Mouse (Mus musculus) midbrain, embryonic 11.5 days (tissue): Measurements from ENCODE around the gene Marveld1. TPM values are rescaled to one million over a fixed set of nuclear protein-coding genes. Genes with fewer than 3 reads are reported as not detected.

Experiments used
- ATAC-seq: fragments of 200-750 bp; cut with Nextera tagmentation; 2 replicates; pipeline ENCODE4 v1.8.0; 2017; ENCODE audit warnings: moderate TSS enrichment, moderate library complexity; ENCODE audit not compliant: low FRiP score
- DNase-seq: peaks from one replicate; pipeline ENCODE4 v3.0.0; 2015; ENCODE audit warnings: low spot score; ENCODE audit errors: missing footprints
- H3K27ac ChIP-seq: fragments of 300-500 bp; sonication (generic); 2 replicates; pipeline ENCODE4 v1.5.1; 2014; ENCODE audit warnings: low read depth, low read length
- H3K27me3 ChIP-seq: fragments of 300-500 bp; sonication (generic); 2 replicates; pipeline ENCODE4 v1.6.1; 2014; ENCODE audit warnings: mild to moderate bottlenecking, low read length, moderate library complexity, mixed read lengths; ENCODE audit not compliant: control insufficient read depth, insufficient read depth
- H3K36me3 ChIP-seq: fragments of 300-500 bp; sonication (generic); 2 replicates; pipeline ENCODE4 v1.6.1; 2014; ENCODE audit warnings: mild to moderate bottlenecking, low read length, moderate library complexity, mixed read lengths; ENCODE audit not compliant: control insufficient read depth, insufficient read depth
- H3K4me1 ChIP-seq: fragments of 300-500 bp; sonication (generic); 2 replicates; pipeline ENCODE4 v1.6.1; 2014; ENCODE audit warnings: low read length; ENCODE audit not compliant: control insufficient read depth, insufficient read depth
- H3K4me2 ChIP-seq: fragments of 300-500 bp; sonication (generic); 2 replicates; pipeline ENCODE4 v1.6.1; 2014; ENCODE audit warnings: mild to moderate bottlenecking, moderate library complexity
- H3K4me3 ChIP-seq: fragments of 300-500 bp; sonication (generic); 2 replicates; pipeline ENCODE4 v1.5.1; 2014; ENCODE audit warnings: low read depth, low read length
- H3K9ac ChIP-seq: fragments of 300-500 bp; sonication (generic); 2 replicates; pipeline ENCODE4 v1.6.1; 2014; ENCODE audit warnings: low read length
- H3K9me3 ChIP-seq: fragments of 300-500 bp; sonication (generic); 2 replicates; pipeline ENCODE4 v1.6.1; 2016; ENCODE audit warnings: low read length; ENCODE audit not compliant: control insufficient read depth
- WGBS: fragments of 180-500 bp; shearing (Covaris S2); extraction: QIAGEN DNeasy Blood & Tissue Kit; methylation state at CpG from one replicate; pipeline ENCODE4 v1.1.7; 2014; 5-methylcytosine and 5-hydroxymethylcytosine counted together
- polyA plus RNA-seq: library from polyadenylated mRNA; unstranded; fragments of >200 nt; fragmentation: Nextera tagmentation; extraction: Ambion mirVana; gene quantifications from 2 replicates; pipeline ENCODE4 v1.2.1, GENCODE M21; 2014

The Marveld1 gene
- 5.3 and 5.9 TPM in 2 replicates for polyA plus RNA-seq

- whole genome bisulfite sequencing, result under 1% methylated on average over 40 of the region's 57 CpGs
- Histone ChIP-seq H3K9ac (peak within 1 kb of the TSS; percentile 73), H3K9me3 (no peaks in the 10 kb centered on the region), H3K27ac (no peak within 1 kb of the TSS), H3K4me3 (peak within 1 kb of the TSS; percentile 59), H3K36me3 (no peaks in the 10 kb centered on the region), H3K27me3 (peaks cover 28% of the 10 kb centered on the region), H3K4me1 (peaks cover 5% of the 10 kb centered on the region), H3K4me2 (peak within 1 kb of the TSS; percentile 81)
- peak; percentile 92 for DNase-seq
- ATAC-seq, result peak; percentile 42; the same call in 1 of the 2 replicates
Observed at GRCm38 (mm10) chr19:42147170-42147768, at the start of gene Marveld1. Gene Marveld1 (plus strand): TSS chr19:42147400.

- peaks cover 2% of the 10 kb centered on the region; the same call in 1 of the 2 replicates for H3K36me3 ChIP-seq
- H3K9ac ChIP-seq, result no peak overlapping the region
- ATAC-seq, result no peak
- no peaks in the 10 kb centered on the region for H3K27me3 ChIP-seq
- DNase-seq, result no peak
- no peak overlapping the region for H3K4me3 ChIP-seq
- H3K9me3 ChIP-seq, result no peaks in the 10 kb centered on the region
- H3K4me1 ChIP-seq, result no peaks in the 10 kb centered on the region
- H3K27ac ChIP-seq, result no peak overlapping the region
- whole genome bisulfite sequencing, result 94% methylated on average over 3 of the region's 3 CpGs
- no peak overlapping the region for H3K4me2 ChIP-seq
Observed at GRCm38 (mm10) chr19:42099406-42099805, 47.8 kb upstream of the Marveld1 start.

GRCm38 (mm10) chr19:42104681-42105080, 42.5 kb upstream of the Marveld1 start:
- H3K9ac ChIP-seq, result no peak overlapping the region
- H3K36me3 ChIP-seq, result peaks cover 4% of the 10 kb centered on the region; the same call in 1 of the 2 replicates
- DNase-seq, result no peak
- H3K9me3 ChIP-seq, result no peaks in the 10 kb centered on the region
- no peak for ATAC-seq
- H3K4me2 ChIP-seq, result no peak overlapping the region
- no peak overlapping the region for H3K27ac ChIP-seq
- no peaks in the 10 kb centered on the region for H3K4me1 ChIP-seq
- H3K27me3 ChIP-seq, result no peaks in the 10 kb centered on the region
- WGBS, result 89% methylated on average over 9 of the region's 9 CpGs
- H3K4me3 ChIP-seq, result no peak overlapping the region

- Histone ChIP-seq H3K4me1 (no peaks in the 10 kb centered on the region), H3K4me3 (no peak overlapping the region), H3K36me3 (peaks cover 7% of the 10 kb centered on the region; the same call in 1 of the 2 replicates), H3K9ac (no peak overlapping the region), H3K9me3 (no peaks in the 10 kb centered on the region), H3K27ac (no peak overlapping the region), H3K4me2 (no peak overlapping the region), H3K27me3 (no peaks in the 10 kb centered on the region)
- ATAC-seq (no peak), DNase-seq (no peak)
- WGBS, result 87% methylated on average over 4 of the region's 4 CpGs
Observed at GRCm38 (mm10) chr19:42115783-42116335, 31.3 kb upstream of the Marveld1 start.

GRCm38 (mm10) chr19:42118142-42118541, 29.1 kb upstream of the Marveld1 start:
- ATAC-seq, result no peak
- WGBS, result 94% methylated on average over 9 of the region's 9 CpGs
- no peak overlapping the region for H3K4me3 ChIP-seq
- no peak overlapping the region for H3K27ac ChIP-seq
- peaks cover 12% of the 10 kb centered on the region for H3K36me3 ChIP-seq
- DNase-seq, result no peak
- H3K27me3 ChIP-seq, result no peaks in the 10 kb centered on the region
- H3K4me2 ChIP-seq, result no peak overlapping the region
- H3K4me1 ChIP-seq, result no peaks in the 10 kb centered on the region
- no peak overlapping the region for H3K9ac ChIP-seq
- no peaks in the 10 kb centered on the region for H3K9me3 ChIP-seq

- H3K27me3 ChIP-seq, result no peaks in the 10 kb centered on the region
- peaks cover 12% of the 10 kb centered on the region for H3K36me3 ChIP-seq
- no peak for ATAC-seq
- no peaks in the 10 kb centered on the region for H3K9me3 ChIP-seq
- no peak overlapping the region for H3K9ac ChIP-seq
- 88% methylated on average over 5 of the region's 5 CpGs for WGBS
- no peaks in the 10 kb centered on the region for H3K4me1 ChIP-seq
- H3K27ac ChIP-seq, result no peak overlapping the region
- no peak overlapping the region for H3K4me3 ChIP-seq
- H3K4me2 ChIP-seq, result no peak overlapping the region
- no peak for DNase-seq
Observed at GRCm38 (mm10) chr19:42118596-42118995, 28.6 kb upstream of the Marveld1 start.

GRCm38 (mm10) chr19:42120451-42120850, 26.7 kb upstream of the Marveld1 start:
- DNase-seq (no peak), ATAC-seq (no peak)
- no peak overlapping the region for H3K4me2 ChIP-seq
- no peaks in the 10 kb centered on the region for H3K27me3 ChIP-seq
- 92% methylated on average over 8 of the region's 8 CpGs for WGBS
- H3K9me3 ChIP-seq, result no peaks in the 10 kb centered on the region
- H3K4me1 ChIP-seq, result no peaks in the 10 kb centered on the region
- H3K9ac ChIP-seq, result no peak overlapping the region
- peaks cover 12% of the 10 kb centered on the region for H3K36me3 ChIP-seq
- H3K4me3 ChIP-seq, result no peak overlapping the region
- H3K27ac ChIP-seq, result no peak overlapping the region

GRCm38 (mm10) chr19:42124684-42125083, 22.5 kb upstream of the Marveld1 start:
- Histone ChIP-seq H3K27me3 (peaks cover 3% of the 10 kb centered on the region; the same call in 1 of the 2 replicates), H3K4me3 (no peak overlapping the region), H3K36me3 (peaks cover 6% of the 10 kb centered on the region), H3K4me2 (no peak overlapping the region), H3K9me3 (no peaks in the 10 kb centered on the region), H3K4me1 (peaks cover 6% of the 10 kb centered on the region), H3K9ac (no peak overlapping the region), H3K27ac (no peak overlapping the region)
- ATAC-seq, result no peak
- WGBS, result 88% methylated on average over 13 of the region's 13 CpGs
- DNase-seq, result no peak

- 85% methylated on average over 11 of the region's 11 CpGs for WGBS
- ATAC-seq, result no peak
- H3K4me3 ChIP-seq, result no peak overlapping the region
Observed at GRCm38 (mm10) chr19:42125501-42126218, 21.5 kb upstream of the Marveld1 start.

More at GRCm38 (mm10) chr19:42125501-42126218, 21.5 kb upstream of the Marveld1 start:
- H3K9me3 ChIP-seq, result no peaks in the 10 kb centered on the region
- H3K9ac ChIP-seq, result no peak overlapping the region
- peaks cover 6% of the 10 kb centered on the region for H3K36me3 ChIP-seq
- H3K4me2 ChIP-seq, result no peak overlapping the region
- DNase-seq, result no peak
- no peak overlapping the region for H3K27ac ChIP-seq
- H3K4me1 ChIP-seq, result peaks cover 6% of the 10 kb centered on the region
- peaks cover 3% of the 10 kb centered on the region; the same call in 1 of the 2 replicates for H3K27me3 ChIP-seq
